Mouse (Mus musculus): ENCODE data around the gene Sergef.

GRCm38 (mm10) chr7:46613091-46613490, 26.5 kb downstream of the Sergef start:
- TF ChIP-seq MAFK (IDR thresholded peaks at IDR 0.05; ENCODE audit: insufficient read depth, low read depth, low read length) = no peak
- no peak for TF ChIP-seq HCFC1 (IDR thresholded peaks at IDR 0.05; ENCODE audit: borderline replicate concordance, insufficient read depth, low read length)
- TF ChIP-seq CHD2 (IDR thresholded peaks at IDR 0.05; ENCODE audit: low read depth, low read length) = no peak
- TF ChIP-seq ZC3H11A (IDR thresholded peaks at IDR 0.05; ENCODE audit: borderline replicate concordance, low read depth, low read length) = no peak
- no peak for TF ChIP-seq ZNF384 (IDR thresholded peaks at IDR 0.05; ENCODE audit: low read depth, low read length)

Data from ES-E14 (cell line).